Mouse (Mus musculus): Measurements from ENCODE around the gene Gorasp2.

Gene Gorasp2

DNA sequence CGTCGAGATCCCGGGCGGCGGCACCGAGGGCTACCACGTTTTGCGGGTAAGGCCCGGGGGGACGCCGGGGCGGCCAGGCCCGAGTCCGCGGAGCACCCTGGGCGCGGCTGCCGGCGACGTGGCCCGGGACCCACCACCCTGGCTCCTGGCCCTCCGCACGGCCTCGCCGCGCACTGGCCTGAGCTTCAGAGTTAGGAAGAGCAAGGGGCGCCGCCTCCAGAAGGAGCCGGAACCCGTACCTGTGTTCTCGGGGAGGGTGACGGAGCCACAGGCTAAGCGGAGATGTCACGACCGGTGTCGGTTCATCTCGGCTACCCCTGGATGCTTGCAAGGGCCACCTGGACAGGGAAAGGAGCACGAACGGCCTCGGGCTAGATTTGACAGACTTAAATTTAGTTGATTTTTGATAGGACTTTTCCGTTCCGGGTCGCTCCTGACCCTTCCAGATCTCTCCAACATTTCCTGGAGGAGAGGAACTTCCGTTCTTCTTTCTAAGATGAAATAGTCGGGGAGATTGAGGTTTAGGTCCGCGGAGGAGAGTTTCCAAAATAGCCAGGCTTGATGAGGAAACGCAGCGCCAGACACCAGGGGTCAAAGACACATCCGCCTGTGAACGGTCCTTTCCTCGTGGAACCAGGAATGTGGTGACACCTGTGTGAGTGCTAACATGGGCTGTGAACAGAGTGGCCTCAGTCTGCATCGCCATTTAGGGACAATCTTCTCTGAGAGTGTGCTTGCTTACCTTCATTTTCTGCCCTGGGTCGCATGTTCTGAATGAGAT, 529 bp downstream of the Gorasp2 start, which contains the start of gene Gm26558:
Gm26558 (minus strand) TSS at position 394 of the 781 bp plus-strand sequence.
- DNase-seq: no peak

DNA sequence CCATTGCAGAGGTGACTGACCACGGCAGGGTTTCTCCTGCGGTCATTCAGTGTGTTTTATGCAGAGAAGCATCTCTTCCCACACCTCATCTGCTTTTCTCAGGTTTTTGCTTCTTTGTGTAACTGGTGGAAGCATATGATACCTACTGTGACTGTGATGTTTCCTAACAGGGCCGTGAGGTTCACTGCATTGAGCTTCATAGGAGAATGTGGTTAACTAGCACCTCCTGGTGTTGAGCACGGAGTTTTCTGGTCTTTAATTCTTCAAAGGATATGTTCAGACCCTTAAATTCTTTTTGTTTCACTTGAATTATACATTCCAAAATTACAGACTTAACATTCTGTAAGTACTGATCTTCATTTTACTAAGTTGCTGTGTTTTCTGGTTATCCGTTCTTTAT, 2.4 kb downstream of the Gorasp2 start:
- no peak for DNase-seq

- DNase-seq: no peak
Observed at GRCm38 (mm10) chr2:70667016-70667415, 5.6 kb downstream of the Gorasp2 start.

DNA sequence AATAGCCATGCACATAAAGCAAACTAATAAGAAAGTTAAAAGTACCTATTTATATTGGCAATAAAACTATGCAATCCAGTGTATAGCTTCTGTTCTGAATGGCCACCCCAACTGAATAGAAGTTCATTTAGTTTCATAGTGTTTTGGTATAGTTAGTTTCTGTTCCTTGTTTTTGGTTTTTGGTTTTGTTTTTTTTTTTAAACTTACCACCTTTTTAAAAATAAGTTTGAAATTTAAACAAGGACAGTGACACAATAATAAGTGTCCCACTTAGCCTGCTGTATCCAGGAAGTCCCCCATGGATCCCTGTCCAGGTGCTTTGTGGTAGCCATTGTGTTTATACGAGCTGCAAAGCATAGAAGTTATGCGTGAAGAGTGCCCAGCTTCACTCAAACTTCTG, 7.9 kb downstream of the Gorasp2 start:
- no peak for DNase-seq

DNA sequence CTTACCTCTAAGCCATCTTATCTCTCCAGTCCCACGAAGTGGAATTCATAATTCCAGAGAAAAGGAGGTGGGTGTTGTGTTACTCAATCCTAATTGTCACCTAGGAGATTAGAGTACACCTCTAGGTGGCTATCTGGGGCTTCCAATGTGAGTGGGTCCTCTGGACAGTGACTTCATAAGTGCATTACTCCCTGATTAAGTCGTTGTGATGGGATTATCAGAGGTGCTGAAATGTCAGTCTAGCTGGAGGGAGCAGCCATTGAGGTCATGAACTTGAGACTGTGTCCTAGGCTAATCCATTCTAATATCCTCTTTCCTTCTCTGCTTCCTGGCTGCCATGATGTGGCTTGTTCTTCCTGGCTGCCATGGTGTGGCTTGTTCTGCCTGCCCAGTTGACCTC, 8.5 kb downstream of the Gorasp2 start:
- no peak for DNase-seq

DNA sequence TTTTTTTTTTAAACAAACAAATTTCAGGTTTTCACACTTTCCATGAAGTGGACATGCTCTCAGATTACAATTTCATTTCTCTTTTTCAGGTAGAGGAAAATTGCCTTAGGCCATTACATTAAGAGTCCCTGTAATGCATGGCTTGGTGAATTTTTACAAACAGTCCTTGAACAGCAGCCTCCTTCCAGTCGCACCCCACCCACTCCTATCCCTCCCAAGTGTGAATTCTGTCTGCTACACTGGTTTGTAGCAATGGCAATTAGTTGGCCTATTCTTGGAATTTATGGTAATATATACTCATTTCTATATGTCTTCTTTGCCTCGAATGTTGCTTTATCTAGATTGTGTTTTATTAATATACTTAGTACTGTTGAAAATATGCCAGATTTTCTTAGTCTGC, 11.1 kb downstream of the Gorasp2 start:
- DNase-seq: peak; percentile 56

DNA sequence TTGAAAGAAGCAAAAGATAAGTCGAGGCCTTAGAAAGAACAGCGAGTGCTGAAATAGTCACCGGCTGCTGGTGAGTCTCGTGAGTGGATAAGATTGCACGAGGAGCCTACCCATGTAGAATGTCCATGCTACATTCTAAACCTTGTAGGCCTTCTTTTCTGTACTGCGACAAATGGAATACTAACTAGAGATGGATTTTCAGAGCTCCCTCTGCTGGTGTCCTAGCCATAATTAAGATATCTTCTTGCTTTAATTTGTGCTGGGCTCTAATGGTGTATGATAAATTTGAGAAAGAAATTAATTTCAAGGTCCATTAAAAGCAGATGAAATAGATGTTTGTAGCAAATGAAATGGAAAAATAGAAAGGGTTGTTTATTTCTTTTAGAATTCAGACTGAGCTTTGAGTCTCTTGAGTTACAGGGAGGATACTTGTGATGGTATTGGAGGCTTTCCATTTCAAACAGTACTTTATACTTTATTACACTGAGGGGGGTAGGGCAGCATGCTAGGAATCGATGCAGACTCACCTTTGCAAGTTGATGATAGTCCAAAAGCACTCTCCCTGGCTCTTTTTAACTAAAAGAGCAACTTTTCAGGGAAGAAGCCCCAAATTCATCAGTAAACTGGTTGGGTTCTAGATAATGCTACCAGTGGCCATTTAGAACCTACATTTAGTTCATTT, 12.2 kb downstream of the Gorasp2 start:
- DNase-seq: no peak

- DNase-seq: no peak
Observed at GRCm38 (mm10) chr2:70682324-70682723, 20.9 kb downstream of the Gorasp2 start.

DNA sequence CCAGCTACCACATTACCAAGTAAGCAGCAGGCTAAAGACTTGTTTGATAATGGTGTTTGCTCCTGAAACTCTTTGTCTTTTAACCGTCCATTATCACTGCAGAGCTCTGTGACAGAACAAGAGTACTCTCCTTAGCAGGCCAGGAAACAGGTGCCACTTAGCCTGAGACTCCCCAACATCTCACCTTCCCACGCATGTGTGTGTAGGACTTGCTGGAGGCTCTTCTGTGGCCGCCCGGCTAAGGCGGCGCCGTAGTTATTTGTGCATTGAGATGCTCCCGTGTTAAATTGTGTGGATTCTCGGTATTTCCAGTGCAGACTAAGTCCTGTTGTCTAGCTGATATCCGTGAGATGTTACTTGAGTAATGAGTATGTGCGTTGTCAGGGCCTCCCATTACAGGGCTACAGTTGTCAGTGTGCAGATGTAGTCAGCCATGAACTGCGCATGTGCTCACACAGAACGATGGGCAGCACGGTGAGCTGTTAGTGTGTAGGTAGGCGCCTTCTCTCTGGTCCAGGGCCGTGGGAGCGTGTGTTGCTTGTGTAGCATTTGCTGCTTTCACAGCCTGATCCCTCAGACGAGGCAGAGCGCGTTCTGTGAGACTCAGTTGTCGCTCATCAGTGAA, 27.2 kb downstream of the Gorasp2 start:
- peak; percentile 59 for DNase-seq

- peak; percentile 33 for DNase-seq
Observed at GRCm38 (mm10) chr2:70690195-70690594, 28.8 kb downstream of the Gorasp2 start.

GRCm38 (mm10) chr2:70695712-70696111, 34.3 kb downstream of the Gorasp2 start:
- DNase-seq: no peak

DNA sequence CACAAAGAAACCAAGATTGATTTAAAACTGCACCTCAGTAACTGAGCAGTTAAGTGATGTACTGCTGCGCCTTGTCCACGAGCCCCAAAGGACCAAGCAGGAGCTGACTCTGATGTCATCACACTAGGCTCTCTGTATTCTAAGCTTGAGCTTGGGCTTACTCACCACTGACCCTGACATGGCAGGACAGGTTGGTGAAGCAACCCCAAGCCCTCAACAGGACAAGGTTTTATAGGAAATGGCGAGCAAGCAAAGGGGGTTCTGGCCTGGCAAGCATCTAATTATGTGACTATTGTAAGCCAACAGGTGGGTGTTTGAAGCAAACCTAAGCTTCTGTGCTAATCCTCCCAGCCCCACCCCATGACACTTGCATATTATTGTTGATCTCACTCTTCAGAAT, 39.5 kb downstream of the Gorasp2 start:
- DNase-seq: no peak

- no peak for DNase-seq
Observed at GRCm38 (mm10) chr2:70701571-70701970, 40.2 kb downstream of the Gorasp2 start.

DNA sequence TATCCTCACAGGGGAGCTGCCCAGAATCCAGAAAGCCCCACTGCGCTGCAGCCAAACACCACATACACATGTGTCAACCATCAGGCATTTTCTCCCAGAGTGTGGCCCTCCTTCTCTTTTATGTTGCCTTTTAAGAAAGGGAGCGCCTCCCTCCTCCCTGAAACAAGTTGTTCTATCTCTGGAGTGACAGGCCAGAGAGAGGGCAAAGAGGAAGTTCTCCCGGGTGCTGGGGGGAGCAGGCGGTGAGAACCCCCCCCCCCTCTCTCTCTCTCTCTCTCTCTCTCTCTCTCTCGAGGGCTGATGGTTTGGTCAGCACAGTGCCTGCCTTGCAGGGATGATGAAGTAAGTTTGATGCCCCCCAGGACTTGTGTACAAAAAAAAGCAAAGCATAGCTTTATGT, 41.0 kb downstream of the Gorasp2 start:
- DNase-seq: no peak

DNA sequence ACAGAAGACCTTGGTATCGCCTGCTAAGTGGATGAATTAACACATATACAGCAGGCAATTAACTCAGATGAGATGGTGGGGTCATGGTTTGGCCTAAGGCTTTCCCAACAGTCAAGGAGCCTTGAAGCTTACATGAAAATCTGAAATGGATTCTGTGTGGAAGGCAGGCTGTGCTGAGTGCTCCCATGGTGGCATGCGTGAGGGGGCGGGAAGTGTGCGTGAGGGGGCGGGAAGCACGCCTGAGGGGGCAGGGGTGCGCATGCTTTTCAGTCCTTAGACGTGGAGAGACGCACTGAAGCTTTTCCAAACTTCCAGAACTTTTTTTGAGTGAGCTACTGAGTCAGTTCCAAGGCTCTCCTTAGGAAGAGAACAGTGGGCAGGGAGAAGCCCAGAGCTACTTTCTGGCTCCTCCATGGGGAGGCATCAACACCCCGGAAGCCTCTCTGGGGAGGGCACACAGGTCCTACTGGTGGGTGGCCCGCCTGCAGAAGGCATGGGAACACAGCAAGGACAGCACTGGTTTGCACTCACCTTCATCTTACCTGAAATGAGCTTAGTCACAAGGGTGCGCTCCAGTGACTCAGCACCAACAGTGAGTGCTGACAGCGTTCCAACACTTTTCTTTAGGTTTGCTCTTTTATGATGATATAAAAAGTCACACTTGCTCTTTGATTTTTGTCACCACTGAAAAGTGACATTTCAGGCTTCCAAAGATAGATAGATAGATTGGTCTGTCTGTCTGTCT, 47.8 kb downstream of the Gorasp2 start:
- DNase-seq: peak; percentile 31

DNA sequence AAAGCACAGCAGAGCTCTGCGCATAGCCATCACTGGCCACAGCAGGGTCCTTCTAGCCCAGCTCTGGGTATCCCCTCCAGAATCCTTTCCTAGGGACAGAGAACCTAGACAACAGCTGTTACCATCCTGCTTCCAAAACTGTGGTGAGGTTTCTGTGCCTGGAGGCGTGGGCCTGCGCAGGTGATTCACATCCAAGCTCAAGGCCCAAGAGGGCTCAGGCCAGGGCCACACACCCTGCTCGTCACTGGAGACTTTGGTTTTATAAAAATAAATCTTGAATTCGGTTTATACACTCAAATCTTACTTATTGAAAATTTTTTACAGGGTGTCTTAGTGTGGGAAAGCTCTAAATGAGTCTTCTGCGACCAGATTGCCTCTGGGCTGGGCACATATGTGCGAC, 48.9 kb downstream of the Gorasp2 start:
- no peak for DNase-seq

- no peak for DNase-seq
Observed at GRCm38 (mm10) chr2:70710878-70711277, 49.5 kb downstream of the Gorasp2 start.

GRCm38 (mm10) chr2:70723610-70724243, 62.4 kb downstream of the Gorasp2 start:
- DNase-seq: no peak

DNA sequence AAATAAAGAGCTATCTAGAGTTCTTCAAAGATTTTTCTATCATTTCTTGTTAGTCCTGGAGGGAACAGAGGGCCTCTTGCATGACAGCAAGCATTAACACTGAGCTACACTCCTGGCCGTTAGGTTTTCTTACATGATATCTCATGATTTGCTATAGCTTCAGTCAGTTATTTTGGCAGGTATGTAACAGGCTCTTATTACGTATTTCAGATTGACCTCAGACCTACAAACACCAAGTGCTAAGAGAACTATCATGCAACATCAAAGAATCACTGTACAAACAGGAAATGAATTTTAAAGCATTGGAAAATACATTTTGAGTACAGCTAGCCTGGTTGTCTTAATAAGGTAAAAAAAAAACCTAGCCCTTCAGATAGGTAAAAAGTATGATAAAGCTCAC, 65.7 kb downstream of the Gorasp2 start:
- no peak for DNase-seq

DNA sequence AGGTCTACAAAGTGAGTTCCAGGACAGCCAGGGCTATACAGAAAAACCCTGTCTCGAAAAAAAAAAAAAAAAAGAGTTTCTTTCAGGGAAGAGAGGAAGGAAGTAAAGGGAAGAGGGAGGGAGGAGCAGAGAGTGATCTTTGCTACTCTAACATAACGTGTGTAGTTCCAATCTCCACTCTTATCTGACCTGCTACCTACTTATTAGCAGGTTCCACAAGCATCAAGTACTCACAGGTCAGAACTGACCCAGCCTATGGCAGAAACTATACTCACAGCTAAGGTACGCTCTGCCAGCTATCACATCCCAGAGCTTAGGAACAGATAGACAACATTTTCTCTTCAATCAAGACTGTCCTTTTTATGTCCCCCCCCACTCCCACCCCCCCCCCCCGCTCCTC, 74.2 kb downstream of the Gorasp2 start:
- no peak for DNase-seq

- DNase-seq: no peak
Observed at GRCm38 (mm10) chr2:70736008-70736407, 74.6 kb downstream of the Gorasp2 start.

- DNase-seq: no peak
Observed at GRCm38 (mm10) chr2:70741901-70742300, 80.5 kb downstream of the Gorasp2 start.

GRCm38 (mm10) chr2:70742588-70742987, 81.2 kb downstream of the Gorasp2 start:
- DNase-seq: no peak

All from right cerebral cortex, adult 18-20 months (tissue).